Mouse (Mus musculus) ES-Bruce4 (cell line): Measurements from ENCODE around the gene Insc.

Experiments
- CTCF ChIP-seq: IDR thresholded peaks from one replicate; pipeline ENCODE4 v1.8.1; 2011; ENCODE audit warnings: low read depth, low read length
- EP300 ChIP-seq: IDR thresholded peaks from 2 replicates; pipeline ENCODE4 v1.6.1; 2011; ENCODE audit warnings: low read depth, low read length; ENCODE audit not compliant: insufficient read depth
- POLR2A ChIP-seq: IDR thresholded peaks from one replicate; pipeline ENCODE4 v1.8.1; 2011; ENCODE audit warnings: low read length; ENCODE audit not compliant: insufficient read depth

GRCm38 (mm10) chr7:114791087-114791486, 47.6 kb downstream of the Insc start:
- TF ChIP-seq EP300 (no peak), CTCF (no peak), POLR2A (no peak)
